Mouse (Mus musculus) MEL (cell line): Measurements from ENCODE around the gene Cenpn. TPM values are rescaled to one million over a fixed set of nuclear protein-coding genes. Genes with fewer than 3 reads are reported as not detected.

Source experiments
- DNase-seq: peaks from one replicate; pipeline ENCODE4 v3.0.0; 2011; ENCODE audit warnings: low read depth, low spot score
- H3K27ac ChIP-seq: 2 replicates; pipeline ENCODE4 v1.5.1; 2012; ENCODE audit warnings: low read depth, mild to moderate bottlenecking, control low read depth, low read length, moderate library complexity; ENCODE audit not compliant: control insufficient read depth
- H3K27me3 ChIP-seq, 2 experiments: fragments of 150-350 bp in 1 of 2; sonication (generic) in 1 of 2; 2 replicates each; pipeline ENCODE4 v1.6.1; 2012; ENCODE audit warnings: low read length in 2 of 2, mild to moderate bottlenecking in 2 of 2, improper control_type of control experiment in 1 of 2, moderate library complexity in 1 of 2; ENCODE audit not compliant: insufficient read depth in 2 of 2, control insufficient read depth in 1 of 2
- H3K36me3 ChIP-seq, 2 experiments: 2 replicates each; pipeline ENCODE4 v1.6.1; 2012 to 2014; ENCODE audit warnings: low read length in 2 of 2, improper control_type of control experiment in 1 of 2, inconsistent platforms in 1 of 2, mild to moderate bottlenecking in 1 of 2; ENCODE audit not compliant: insufficient read depth in 2 of 2, control insufficient read depth in 1 of 2
- H3K4me1 ChIP-seq, 2 experiments: fragments of 150-350 bp in 1 of 2; sonication (generic) in 1 of 2; 2 replicates each; pipeline ENCODE4 v1.6.1; 2012; ENCODE audit warnings: low read length in 2 of 2, improper control_type of control experiment in 1 of 2, mild to moderate bottlenecking in 1 of 2; ENCODE audit not compliant: insufficient read depth in 2 of 2, control insufficient read depth in 1 of 2
- H3K4me3 ChIP-seq, 2 experiments: fragments of 150-350 bp in 1 of 2; sonication (generic) in 1 of 2; 2 replicates each; pipeline ENCODE4 v1.5.1; 2012; ENCODE audit warnings: low read depth in 2 of 2, low read length in 2 of 2, mild to moderate bottlenecking in 2 of 2, moderate library complexity in 2 of 2, control low read depth in 1 of 2, improper control_type of control experiment in 1 of 2; ENCODE audit not compliant: control insufficient read depth in 1 of 2, insufficient read depth in 1 of 2
- H3K79me2 ChIP-seq: 2 replicates; pipeline ENCODE4 v1.6.1; 2012; ENCODE audit warnings: mild to moderate bottlenecking, low read length, moderate library complexity; ENCODE audit not compliant: control insufficient read depth, poor library complexity, insufficient read depth
- H3K9ac ChIP-seq: 2 replicates; pipeline ENCODE4 v1.6.1; 2012; ENCODE audit warnings: low read depth, mild to moderate bottlenecking, control low read depth, low read length, moderate library complexity; ENCODE audit not compliant: control insufficient read depth, poor library complexity, severe bottlenecking
- H3K9me3 ChIP-seq: fragments of 150-350 bp; sonication (generic); replicated peaks from 2 replicates; pipeline ENCODE4 v1.6.1; 2012; ENCODE audit warnings: mild to moderate bottlenecking, low read length, improper control_type of control experiment, moderate library complexity; ENCODE audit not compliant: insufficient read depth
- BHLHE40 ChIP-seq: IDR thresholded peaks from 2 replicates; pipeline ENCODE4 v1.6.1; 2012; ENCODE audit warnings: low read depth, mild to moderate bottlenecking, inconsistent platforms, low read length, improper control_type of control experiment, borderline replicate concordance
- CHD1 ChIP-seq: IDR thresholded peaks from 2 replicates; pipeline ENCODE4 v1.6.1; 2012; ENCODE audit warnings: low read depth, mild to moderate bottlenecking, inconsistent platforms, low read length, improper control_type of control experiment
- CTCF ChIP-seq, 3 experiments: IDR thresholded peaks in 2 of 3; conservative IDR thresholded peaks in 1 of 3; 2 replicates each; pipeline ENCODE4 v1.5.1; 2011 to 2012; ENCODE audit warnings: low read length in 3 of 3, low read depth in 2 of 3, mild to moderate bottlenecking in 2 of 3, improper control_type of control experiment in 1 of 3, inconsistent platforms in 1 of 3, mixed read lengths in 1 of 3, moderate library complexity in 1 of 3; ENCODE audit not compliant: control insufficient read depth in 1 of 3, insufficient read depth in 1 of 3, poor library complexity in 1 of 3, severe bottlenecking in 1 of 3
- E2F4 ChIP-seq: IDR thresholded peaks from 2 replicates; pipeline ENCODE4 v1.6.1; 2011; ENCODE audit warnings: low read depth, low read length, improper control_type of control experiment, borderline replicate concordance
- EP300 ChIP-seq, 2 experiments: IDR thresholded peaks; 2 replicates each; pipeline ENCODE4 v1.6.1; 2011; ENCODE audit warnings: improper control_type of control experiment in 2 of 2, low read length in 2 of 2, low read depth in 1 of 2, mild to moderate bottlenecking in 1 of 2
- ETS1 ChIP-seq: IDR thresholded peaks from 2 replicates; pipeline ENCODE4 v1.6.1; 2012; ENCODE audit warnings: low read depth, mild to moderate bottlenecking, inconsistent platforms, low read length, improper control_type of control experiment, moderate library complexity
- GABPA ChIP-seq: IDR thresholded peaks from 2 replicates; pipeline ENCODE4 v1.6.1; 2012; ENCODE audit warnings: low read depth, mild to moderate bottlenecking, inconsistent platforms, low read length, improper control_type of control experiment, moderate library complexity
- GATA1 ChIP-seq: IDR thresholded peaks from 2 replicates; pipeline ENCODE4 v1.6.1; 2011; ENCODE audit warnings: low read depth, low read length, improper control_type of control experiment
- HCFC1 ChIP-seq: IDR thresholded peaks from 2 replicates; pipeline ENCODE4 v1.6.1; 2012; ENCODE audit warnings: low read depth, mild to moderate bottlenecking, inconsistent platforms, low read length, improper control_type of control experiment, moderate library complexity
- JUND ChIP-seq: IDR thresholded peaks from 2 replicates; pipeline ENCODE4 v1.6.1; 2011; ENCODE audit warnings: low read depth, mild to moderate bottlenecking, improper control_type of control experiment, low read length
- KAT2A ChIP-seq: conservative IDR thresholded peaks from 2 replicates; pipeline ENCODE4 v1.6.1; 2012; ENCODE audit warnings: low read depth, low read length, improper control_type of control experiment, inconsistent platforms
- MAFK ChIP-seq: IDR thresholded peaks from 2 replicates; pipeline ENCODE4 v1.6.1; 2011; ENCODE audit warnings: low read depth, mild to moderate bottlenecking, low read length, improper control_type of control experiment, borderline replicate concordance
- MAX ChIP-seq: IDR thresholded peaks from 2 replicates; pipeline ENCODE4 v1.6.1; 2011; ENCODE audit warnings: low read length, improper control_type of control experiment
- MXI1 ChIP-seq: IDR thresholded peaks from 2 replicates; pipeline ENCODE4 v1.6.1; 2011; ENCODE audit warnings: mild to moderate bottlenecking, low read depth, low read length, improper control_type of control experiment
- MYB ChIP-seq: IDR thresholded peaks from 2 replicates; pipeline ENCODE4 v1.6.1; 2011; ENCODE audit warnings: mild to moderate bottlenecking, low read depth, low read length, improper control_type of control experiment
- MYC ChIP-seq: IDR thresholded peaks from 2 replicates; pipeline ENCODE4 v1.6.1; 2011; ENCODE audit warnings: low read depth, mild to moderate bottlenecking, low read length, improper control_type of control experiment, moderate library complexity
- NRF1 ChIP-seq: IDR thresholded peaks from 2 replicates; pipeline ENCODE4 v1.6.1; 2014; ENCODE audit warnings: low read depth, mild to moderate bottlenecking, inconsistent platforms, low read length, improper control_type of control experiment, moderate library complexity; ENCODE audit not compliant: poor library complexity, insufficient read depth, severe bottlenecking
- POLR2A ChIP-seq, 2 experiments: IDR thresholded peaks; 2 replicates each; pipeline ENCODE4 v1.6.1; 2011 to 2012; ENCODE audit warnings: low read length in 2 of 2, mild to moderate bottlenecking in 2 of 2, control low read depth in 1 of 2, improper control_type of control experiment in 1 of 2, low read depth in 1 of 2, moderate library complexity in 1 of 2; ENCODE audit not compliant: control insufficient read depth in 1 of 2, insufficient read depth in 1 of 2, poor library complexity in 1 of 2
- POLR2AphosphoS5 ChIP-seq: IDR thresholded peaks from 2 replicates; pipeline ENCODE4 v1.6.1; 2012; ENCODE audit warnings: low read depth, borderline replicate concordance, mild to moderate bottlenecking, inconsistent platforms, low read length, moderate library complexity, mixed read lengths
- RAD21 ChIP-seq: IDR thresholded peaks from 2 replicates; pipeline ENCODE4 v1.6.1; 2011; ENCODE audit warnings: mild to moderate bottlenecking, low read depth, low read length, improper control_type of control experiment
- SMC3 ChIP-seq: IDR thresholded peaks from 2 replicates; pipeline ENCODE4 v1.6.1; 2011; ENCODE audit warnings: low read depth, low read length, improper control_type of control experiment
- TBP ChIP-seq: IDR thresholded peaks from 2 replicates; pipeline ENCODE4 v1.8.0; 2011; ENCODE audit warnings: low read depth, low read length, improper control_type of control experiment
- TCF12 ChIP-seq: IDR thresholded peaks from 2 replicates; pipeline ENCODE4 v1.6.1; 2014; ENCODE audit warnings: low read depth, mild to moderate bottlenecking, inconsistent platforms, low read length, improper control_type of control experiment, moderate library complexity
- UBTF ChIP-seq: IDR thresholded peaks from 2 replicates; pipeline ENCODE4 v1.6.1; 2012; ENCODE audit warnings: low read depth, mild to moderate bottlenecking, inconsistent platforms, low read length, improper control_type of control experiment, moderate library complexity, borderline replicate concordance; ENCODE audit not compliant: insufficient read depth
- USF1 ChIP-seq: IDR thresholded peaks from 2 replicates; pipeline ENCODE4 v1.6.1; 2014; ENCODE audit warnings: low read depth, mild to moderate bottlenecking, inconsistent platforms, low read length, improper control_type of control experiment, moderate library complexity
- ZMIZ1 ChIP-seq: IDR thresholded peaks from 2 replicates; pipeline ENCODE4 v1.6.1; 2012; ENCODE audit warnings: low read depth, mild to moderate bottlenecking, inconsistent platforms, low read length, improper control_type of control experiment, moderate library complexity
- ZNF384 ChIP-seq: IDR thresholded peaks from 2 replicates; pipeline ENCODE4 v1.6.1; 2012; ENCODE audit warnings: low read depth, mild to moderate bottlenecking, inconsistent platforms, low read length, improper control_type of control experiment
- polyA plus RNA-seq, 2 experiments: library from polyadenylated mRNA; stranded (reverse) in 1 of 2; unstranded in 1 of 2; fragments of >175 nt in 1 of 2; fragments of >200 nt in 1 of 2; gene quantifications; 2 replicates each; pipeline versions ENCODE4 v1.2.1 to v1.2.4; 2012; ENCODE audit warnings: low replicate concordance in 2 of 2, low read depth in 1 of 2; ENCODE audit not compliant: insufficient read length in 2 of 2, insufficient read depth in 1 of 2, missing spikeins in 1 of 2
- total RNA-seq: library from RNA; depleted of rRNA; stranded (reverse); fragments of 300-350 nt; gene quantifications from 2 replicates; pipeline ENCODE4 v1.2.3, GENCODE M21; 2012

Cenpn gene
- total and polyA plus RNA-seq, 3 experiments, result 41.8 to 59.5 TPM; not detected in 1

GRCm38 (mm10) chr8:116873986-116874385 is 47.5 kb upstream of the Cenpn start:
- no peak for TF ChIP-seq KAT2A
- no peak for TF ChIP-seq NRF1
- no peak for TF ChIP-seq USF1
- no peak for TF ChIP-seq GABPA
- TF ChIP-seq MAFK, result no peak
- no peak for TF ChIP-seq UBTF
- TF ChIP-seq BHLHE40, result no peak
- no peak for TF ChIP-seq E2F4
- TF ChIP-seq JUND, result no peak
- no peak for TF ChIP-seq RAD21
- no peak for TF ChIP-seq CTCF (IDR thresholded peaks at IDR 0.05 in 2 of 3, conservative IDR thresholded peaks at IDR 0.05 in 1 of 3; ENCODE audit: control insufficient read depth in 1 of 3, insufficient read depth in 1 of 3, low read depth in 2 of 3, low read length in 3 of 3, poor library complexity in 1 of 3, severe bottlenecking in 1 of 3)
- TF ChIP-seq MXI1, result no peak
- no peak for TF ChIP-seq TCF12
- no peak for TF ChIP-seq SMC3
- Histone ChIP-seq H3K36me3 (no peaks in the 10 kb centered on the region), H3K9me3 (no peaks in the 10 kb centered on the region), H3K9ac (no peak overlapping the region), H3K4me3 (no peak overlapping the region), H3K4me1 (no peaks in the 10 kb centered on the region), H3K79me2 (no peaks in the 10 kb centered on the region), H3K27ac (no peak overlapping the region), H3K27me3 (no peaks in the 10 kb centered on the region; a peak in 1 of 4 replicates)
- no peak for DNase-seq

GRCm38 (mm10) chr8:116875798-116876450 is 45.6 kb upstream of the Cenpn start:
- TF ChIP-seq TCF12 (no peak), CHD1 (no peak), MYC (no peak), MAX (no peak), EP300 (IDR thresholded peaks at IDR 0.05; ENCODE audit: low read depth in 1 of 2, low read length in 2 of 2) (no peak), POLR2AphosphoS5 (no peak), JUND (no peak), E2F4 (no peak), ZMIZ1 (no peak), MYB (no peak), MXI1 (no peak), HCFC1 (no peak), MAFK (no peak), TBP (no peak), ZNF384 (no peak), SMC3 (no peak), POLR2A (IDR thresholded peaks at IDR 0.05; ENCODE audit: control insufficient read depth in 1 of 2, insufficient read depth in 1 of 2, low read depth in 1 of 2, low read length in 2 of 2, poor library complexity in 1 of 2) (no peak), GATA1 (no peak), ETS1 (no peak)
- no peaks in the 10 kb centered on the region for H3K36me3 ChIP-seq
- H3K27ac ChIP-seq, result no peak overlapping the region
- no peak for DNase-seq
- H3K9ac ChIP-seq, result no peak overlapping the region
- no peaks in the 10 kb centered on the region for H3K9me3 ChIP-seq
- H3K4me3 ChIP-seq, result no peak overlapping the region
- no peaks in the 10 kb centered on the region for H3K4me1 ChIP-seq
- no peaks in the 10 kb centered on the region for H3K79me2 ChIP-seq
- H3K27me3 ChIP-seq, result no peaks in the 10 kb centered on the region; a peak in 1 of 4 replicates
